Mouse (Mus musculus) regulatory T cell (primary cell): Measurements from ENCODE around the gene Ctnnb1.

Source experiments
- in situ Hi-C: fragments of 300-600 bp; cut with MboI, MseI; formaldehyde crosslinking; loops from one replicate; pipeline ENCODE4 v1.15.1; 2025; ENCODE audit warnings: high pct_unique_total_duplicates

Gene Ctnnb1

DNA sequence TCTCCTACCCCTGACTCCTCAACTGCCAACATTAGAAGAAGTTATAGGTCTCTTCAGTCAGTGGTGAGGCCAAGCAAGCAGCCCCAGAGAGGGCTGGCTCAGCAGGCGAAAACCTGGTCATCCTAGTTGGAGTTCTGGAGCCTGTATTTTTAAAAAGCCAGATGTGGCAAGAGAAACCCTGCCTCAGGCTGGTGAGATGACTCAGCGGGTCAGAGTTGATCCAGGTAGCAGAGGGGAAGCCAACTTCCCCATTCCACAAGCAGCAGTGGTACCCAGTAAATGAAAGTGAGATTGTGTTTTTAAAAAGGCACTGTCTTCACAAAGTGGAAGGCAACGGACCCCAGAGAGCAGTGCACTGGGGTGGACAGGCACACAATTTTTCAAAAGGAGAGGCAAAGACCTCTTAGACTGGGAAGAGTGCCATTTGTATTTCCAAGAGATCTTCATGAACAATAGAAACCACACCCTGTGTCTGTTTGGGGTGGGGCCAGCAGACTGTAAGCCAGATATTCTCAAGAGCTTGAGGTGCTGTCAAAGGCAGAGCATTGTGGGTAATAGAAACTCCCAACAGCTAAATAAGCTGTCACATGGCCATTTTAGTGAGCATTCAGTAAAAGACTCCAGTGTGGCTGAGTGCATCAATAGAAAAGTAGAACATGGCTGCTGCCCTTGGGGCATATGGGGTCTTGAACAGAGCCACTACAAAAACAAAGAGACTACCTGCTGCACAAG is 33.1 kb downstream of the Ctnnb1 start:
- in situ Hi-C loops = no loop called here

DNA sequence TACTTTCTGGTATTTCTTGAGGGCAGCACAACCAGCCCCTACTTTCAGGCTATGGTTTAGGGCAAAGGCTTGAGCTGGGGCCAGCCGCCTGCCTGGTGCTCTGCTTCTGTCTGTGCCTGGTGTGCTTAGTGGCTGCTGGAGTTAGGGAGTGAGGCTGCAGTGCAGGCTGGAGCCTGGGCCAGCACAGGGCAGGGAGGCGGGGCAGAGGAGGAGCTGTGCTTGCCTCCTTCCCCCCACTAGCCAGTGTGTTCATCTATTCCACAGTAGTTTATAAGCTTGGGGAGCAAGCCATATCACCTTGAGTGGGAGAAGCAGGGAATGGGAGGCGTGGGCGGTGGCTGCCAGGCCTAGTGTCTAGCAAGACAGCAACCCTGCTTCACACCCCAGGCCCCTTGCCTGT is 34.1 kb downstream of the Ctnnb1 start:
- in situ Hi-C loops = no loop called here

DNA sequence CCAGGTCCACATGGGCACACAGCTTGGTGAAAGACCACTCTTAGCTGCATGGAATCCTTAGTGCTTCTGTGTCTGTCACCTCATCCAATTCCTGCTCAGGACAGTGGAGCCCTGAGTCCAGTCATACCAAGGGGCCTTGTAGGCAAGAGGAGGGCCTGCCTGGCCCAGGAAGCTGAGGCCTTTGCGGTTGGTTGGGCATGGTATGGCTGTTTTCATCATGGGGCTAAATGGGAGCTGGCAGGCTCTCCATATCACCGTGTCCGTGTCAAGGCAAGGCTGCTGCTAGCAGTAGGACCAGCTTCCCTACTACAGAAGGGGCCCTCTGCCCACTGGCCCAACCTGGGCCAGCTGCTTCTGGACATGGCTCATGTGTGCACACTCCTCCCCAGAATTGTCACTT is 34.7 kb downstream of the Ctnnb1 start:
- in situ Hi-C loops = no loop called here

DNA sequence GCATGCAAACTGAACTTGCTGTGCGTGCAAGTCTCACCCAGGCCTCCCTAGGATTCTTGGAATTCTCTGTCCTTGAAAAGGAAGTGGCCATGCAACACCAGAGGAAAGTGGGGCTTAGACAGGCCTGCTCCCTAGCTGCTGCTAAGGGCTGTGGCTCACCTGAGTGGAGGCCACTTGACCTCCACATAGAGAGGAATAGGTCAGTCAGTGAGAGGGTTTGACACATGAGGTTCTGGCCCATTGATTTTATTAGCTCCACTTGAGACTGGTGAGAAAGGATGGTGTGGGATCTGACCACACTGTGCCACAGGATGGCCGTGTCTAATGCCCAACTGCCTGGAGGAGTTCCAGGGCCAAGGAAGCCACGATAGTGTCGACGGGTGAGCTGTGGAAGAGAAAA is 35.2 kb downstream of the Ctnnb1 start:
- in situ Hi-C loops = no loop called here

DNA sequence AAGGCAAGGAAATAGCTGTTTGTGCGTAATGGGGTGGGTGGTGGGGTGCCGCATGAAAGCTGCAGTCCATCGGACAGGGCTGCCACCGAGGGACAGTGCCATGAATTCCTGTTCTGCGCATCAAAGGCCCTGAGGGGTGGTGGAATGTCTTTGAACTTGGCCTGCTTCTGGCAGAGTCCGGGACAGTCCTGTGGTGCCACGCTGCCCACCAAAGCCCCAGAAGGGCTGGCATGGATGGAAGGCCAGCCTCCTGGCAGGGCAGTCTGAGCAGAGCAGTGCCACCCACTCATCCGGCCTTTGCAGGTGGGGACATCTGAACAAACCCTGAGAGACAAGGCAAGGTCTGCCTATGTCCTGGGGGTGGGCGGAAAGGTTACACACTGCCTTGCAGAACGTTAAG is 36.0 kb downstream of the Ctnnb1 start:
- in situ Hi-C loops = no loop called here

DNA sequence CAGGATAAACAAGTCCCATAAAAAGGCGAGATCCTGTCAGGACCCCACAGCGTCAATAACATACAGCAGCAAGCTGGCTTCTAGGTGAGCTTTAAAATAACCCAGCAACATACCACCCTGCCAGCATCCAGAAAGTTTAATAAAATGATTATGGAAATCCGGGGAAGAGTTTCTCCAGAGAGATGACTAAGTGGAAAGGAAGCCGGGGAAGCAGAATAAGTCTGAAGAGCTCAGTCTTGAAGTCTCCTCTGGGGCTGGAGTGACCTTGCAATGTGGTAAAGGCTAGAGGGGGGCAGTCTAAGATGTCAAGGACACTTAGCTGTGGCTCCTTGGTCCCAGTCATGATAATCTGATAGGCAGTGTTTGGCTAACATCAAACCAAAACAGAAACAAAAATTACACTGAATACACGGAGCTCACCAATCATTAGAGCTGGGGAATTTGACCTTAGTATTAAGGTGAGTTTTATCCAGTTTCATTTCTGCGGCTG is 44.1 kb downstream of the Ctnnb1 start:
- in situ Hi-C loops = no loop called here

DNA sequence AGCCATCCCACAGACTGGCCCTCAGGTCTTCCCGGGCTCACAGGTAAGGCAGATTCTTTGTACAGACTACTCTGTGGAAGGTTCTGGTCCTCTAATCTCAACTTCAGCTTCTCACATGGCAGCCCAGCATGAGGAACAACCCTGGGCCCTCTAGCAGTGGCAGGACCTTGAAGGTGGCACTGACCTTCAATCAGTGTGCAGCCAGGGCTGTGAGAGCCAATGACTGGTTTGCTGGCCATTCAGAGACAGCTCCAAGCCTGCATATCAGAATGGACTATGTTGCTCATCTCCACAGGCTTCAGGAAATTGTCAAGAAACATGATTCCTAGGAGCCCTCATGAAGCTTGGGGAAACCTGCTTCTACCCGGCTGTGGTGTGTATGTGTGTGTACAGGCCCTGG is 45.2 kb downstream of the Ctnnb1 start:
- in situ Hi-C loops = no loop called here

DNA sequence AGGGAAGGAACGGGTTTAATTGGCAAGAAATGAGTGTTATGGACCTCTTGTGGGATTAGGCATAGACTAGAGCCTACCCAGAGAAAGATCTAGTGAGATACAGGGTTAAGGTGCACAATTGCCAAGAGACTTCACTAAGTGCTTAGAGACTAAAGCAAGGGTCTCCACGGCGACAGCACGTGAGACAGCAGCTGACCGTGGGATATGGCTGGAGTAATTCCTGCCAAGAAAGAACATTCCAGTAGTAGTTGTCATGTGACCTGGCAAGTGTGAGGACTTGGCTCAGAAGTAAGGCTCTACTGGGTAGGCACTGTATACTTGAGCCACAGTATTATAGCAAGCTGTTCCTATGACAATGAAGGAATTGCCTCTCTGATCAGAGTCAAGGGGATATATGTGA is 47.1 kb downstream of the Ctnnb1 start:
- in situ Hi-C loops = no loop called here

DNA sequence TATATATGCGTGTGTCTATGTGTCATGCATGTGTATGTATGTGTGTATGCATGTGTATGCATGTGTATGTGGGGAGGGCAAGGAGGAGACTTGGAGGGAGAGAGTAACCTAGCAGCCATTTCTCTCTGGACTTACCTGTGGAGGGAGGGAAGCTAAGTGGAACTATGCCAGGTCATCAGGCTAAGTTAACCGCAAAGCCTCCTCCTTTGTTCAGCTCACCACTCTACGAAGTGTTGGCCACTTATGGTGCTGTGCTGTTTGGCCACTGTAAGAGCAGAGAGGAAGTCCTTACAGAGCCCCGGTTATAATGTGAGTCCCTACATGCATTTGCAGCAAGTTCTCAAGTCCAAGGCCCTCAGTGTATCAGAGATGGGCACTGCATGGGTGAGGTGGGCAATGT is 47.8 kb downstream of the Ctnnb1 start:
- in situ Hi-C loops = no loop called here

DNA sequence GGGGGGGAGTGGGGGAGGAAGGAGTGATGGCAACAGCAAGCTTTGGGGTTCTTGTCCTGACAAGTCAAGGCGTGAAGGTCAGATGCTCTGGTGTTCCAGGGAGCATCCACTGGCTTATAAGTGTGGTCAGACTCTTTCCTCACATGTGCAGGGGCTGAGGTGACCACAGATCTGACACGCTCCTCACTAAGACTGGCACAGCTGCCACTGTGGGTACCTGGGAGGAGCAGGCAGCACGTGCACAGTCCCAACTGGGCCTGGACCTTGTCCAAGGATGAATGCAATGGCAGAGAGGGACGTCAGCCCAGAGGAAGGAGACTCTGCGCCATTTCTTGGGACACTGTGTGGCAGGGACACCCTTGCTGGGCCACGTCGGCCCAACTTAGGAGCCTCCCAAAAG is 52.8 kb downstream of the Ctnnb1 start:
- in situ Hi-C loops = no loop called here

DNA sequence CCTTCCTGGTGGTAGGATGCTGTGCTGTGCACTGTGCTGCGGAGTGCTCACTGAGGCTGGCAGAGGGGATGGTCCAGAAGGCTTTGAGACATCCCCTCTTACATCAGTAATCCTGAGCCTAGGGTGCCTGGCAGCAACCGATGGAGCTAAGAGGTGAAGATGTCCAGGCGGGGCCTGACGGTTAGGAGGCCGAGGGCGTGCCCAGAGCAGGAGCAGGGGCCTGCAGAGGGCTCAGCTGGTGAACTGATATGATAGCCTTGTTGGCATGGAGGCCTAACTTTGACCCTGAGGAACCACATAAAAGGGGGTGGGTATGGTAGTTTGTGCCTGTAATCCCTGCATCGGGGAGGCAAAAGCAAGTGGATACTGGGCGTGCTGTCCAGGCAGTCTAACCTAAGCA is 54.8 kb downstream of the Ctnnb1 start:
- in situ Hi-C loops = no loop called here

DNA sequence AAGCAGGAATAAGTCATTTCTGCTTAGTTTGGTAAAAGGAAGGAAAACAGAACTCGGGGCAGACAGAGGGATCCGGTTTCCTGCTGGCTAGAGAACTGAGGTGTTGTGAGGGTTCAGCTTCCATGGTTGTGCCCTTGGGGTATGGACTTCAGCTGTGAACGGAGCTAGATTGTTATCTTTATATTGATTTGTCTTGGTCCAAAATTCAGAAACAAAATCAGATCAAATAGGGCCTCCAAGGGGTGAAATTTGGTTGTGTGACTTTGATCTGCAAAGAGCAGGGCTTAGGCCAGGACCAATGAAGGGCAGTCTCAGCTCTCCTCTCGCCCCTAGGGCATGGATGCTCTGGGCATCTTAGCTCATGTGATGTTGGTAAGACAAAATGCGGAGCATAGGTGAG is 55.5 kb downstream of the Ctnnb1 start:
- in situ Hi-C loops = no loop called here

DNA sequence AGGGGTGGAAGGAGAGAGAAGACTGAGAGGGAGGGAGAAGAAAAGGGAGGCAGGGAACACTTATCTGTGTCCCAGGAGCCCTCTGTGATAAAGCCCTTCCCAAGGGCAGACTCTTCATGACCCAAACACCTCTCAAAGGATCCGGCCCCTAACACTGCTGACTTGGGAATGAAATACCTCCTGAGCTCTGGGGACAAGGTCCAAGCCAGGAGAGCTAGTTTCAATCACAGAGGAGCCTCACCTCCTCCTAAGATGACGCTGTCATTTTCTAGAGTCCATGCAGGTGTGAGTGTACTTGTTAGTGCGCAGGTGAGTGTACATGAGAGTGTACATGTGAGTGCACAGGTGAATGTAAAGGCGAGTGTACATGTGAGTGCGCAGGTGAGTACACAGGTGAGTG is 56.0 kb downstream of the Ctnnb1 start:
- in situ Hi-C loops = loop anchor here (5.0 kb wide), 1 partner anchor 1488 kb away; no protein-coding TSS in a partner anchor

DNA sequence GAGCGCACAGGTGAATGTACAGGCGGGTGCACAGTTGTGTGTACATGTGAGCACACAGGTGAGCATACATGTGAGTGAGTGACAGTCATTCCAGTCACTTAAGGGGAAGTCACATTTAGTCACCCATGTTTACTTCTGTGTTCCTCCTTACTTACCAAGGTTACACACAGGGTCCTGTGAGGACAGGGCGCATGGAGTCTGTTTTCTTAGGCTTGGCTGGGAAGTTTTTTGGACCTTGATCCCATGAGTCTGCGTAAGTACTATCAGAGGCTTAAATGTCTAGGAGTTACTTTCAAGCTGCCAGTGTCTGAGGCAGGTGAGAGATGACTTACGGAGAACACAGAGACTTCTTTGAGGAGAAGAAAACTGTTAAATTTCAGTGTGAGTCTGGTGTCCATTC is 56.5 kb downstream of the Ctnnb1 start:
- in situ Hi-C loops = loop anchor here (5.0 kb wide), 1 partner anchor 1488 kb away; no protein-coding TSS in a partner anchor

DNA sequence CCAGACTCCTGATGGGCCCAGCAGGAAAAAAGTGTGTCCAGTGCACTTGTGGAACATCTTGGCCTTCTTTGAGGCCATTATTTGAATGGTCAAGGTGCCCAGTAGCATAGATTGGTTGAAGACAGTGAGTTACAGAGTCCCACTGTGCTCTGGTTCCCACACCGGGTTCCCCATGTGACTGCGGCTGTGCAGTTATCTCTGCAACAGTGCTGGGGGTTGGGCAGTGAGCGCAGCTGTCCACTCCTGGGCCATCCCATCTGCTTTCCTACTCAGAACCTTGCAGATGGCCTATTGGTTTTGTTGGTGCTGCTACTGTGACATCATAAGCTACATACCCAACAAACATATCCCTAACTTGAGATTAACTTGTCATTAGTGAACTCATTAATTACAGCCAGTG is 57.2 kb downstream of the Ctnnb1 start:
- in situ Hi-C loops = loop anchor here (5.0 kb wide), 1 partner anchor 1489 kb away; no protein-coding TSS in a partner anchor

DNA sequence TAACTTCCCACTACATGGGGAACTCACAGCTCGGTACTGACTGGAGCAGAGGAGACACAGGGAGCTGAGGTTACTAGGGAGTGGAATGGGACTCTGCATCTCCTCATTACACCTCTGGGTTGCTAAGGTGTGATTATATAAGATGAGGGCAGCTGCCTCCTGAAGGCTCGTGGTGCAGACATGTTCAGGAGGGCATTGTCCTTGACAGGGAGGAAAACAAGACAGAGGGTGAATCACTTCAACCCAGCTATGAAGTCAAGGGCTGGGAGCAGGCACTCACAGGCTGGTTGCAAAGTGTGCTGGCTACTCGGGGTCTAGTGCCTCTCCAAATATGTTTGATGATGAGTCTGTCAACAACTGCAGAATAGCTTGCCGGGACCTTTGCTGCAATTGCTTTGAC is 58.0 kb downstream of the Ctnnb1 start:
- in situ Hi-C loops = loop anchor here (5.0 kb wide), 1 partner anchor 1490 kb away; no protein-coding TSS in a partner anchor

DNA sequence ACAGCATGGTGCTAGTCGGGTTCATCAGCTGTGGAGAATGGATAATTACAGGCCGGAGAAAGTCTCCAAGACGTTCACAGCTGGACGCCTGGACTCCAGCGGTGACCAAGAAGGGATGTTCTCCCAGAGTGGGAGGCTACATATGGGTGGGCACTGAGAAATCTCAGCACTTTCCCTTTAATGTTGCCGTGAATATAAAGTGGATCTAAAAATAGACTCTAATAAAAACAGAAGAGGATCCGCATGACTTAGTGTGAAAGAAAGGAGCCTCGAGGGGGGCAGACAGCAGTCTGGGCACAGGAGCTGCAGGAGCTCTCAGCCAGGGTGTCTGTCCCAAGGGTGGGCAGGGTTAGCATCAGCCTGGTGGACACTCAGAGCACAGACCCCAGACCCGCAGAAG is 59.1 kb downstream of the Ctnnb1 start:
- in situ Hi-C loops = loop anchor here (5.0 kb wide), 1 partner anchor 1491 kb away; no protein-coding TSS in a partner anchor

DNA sequence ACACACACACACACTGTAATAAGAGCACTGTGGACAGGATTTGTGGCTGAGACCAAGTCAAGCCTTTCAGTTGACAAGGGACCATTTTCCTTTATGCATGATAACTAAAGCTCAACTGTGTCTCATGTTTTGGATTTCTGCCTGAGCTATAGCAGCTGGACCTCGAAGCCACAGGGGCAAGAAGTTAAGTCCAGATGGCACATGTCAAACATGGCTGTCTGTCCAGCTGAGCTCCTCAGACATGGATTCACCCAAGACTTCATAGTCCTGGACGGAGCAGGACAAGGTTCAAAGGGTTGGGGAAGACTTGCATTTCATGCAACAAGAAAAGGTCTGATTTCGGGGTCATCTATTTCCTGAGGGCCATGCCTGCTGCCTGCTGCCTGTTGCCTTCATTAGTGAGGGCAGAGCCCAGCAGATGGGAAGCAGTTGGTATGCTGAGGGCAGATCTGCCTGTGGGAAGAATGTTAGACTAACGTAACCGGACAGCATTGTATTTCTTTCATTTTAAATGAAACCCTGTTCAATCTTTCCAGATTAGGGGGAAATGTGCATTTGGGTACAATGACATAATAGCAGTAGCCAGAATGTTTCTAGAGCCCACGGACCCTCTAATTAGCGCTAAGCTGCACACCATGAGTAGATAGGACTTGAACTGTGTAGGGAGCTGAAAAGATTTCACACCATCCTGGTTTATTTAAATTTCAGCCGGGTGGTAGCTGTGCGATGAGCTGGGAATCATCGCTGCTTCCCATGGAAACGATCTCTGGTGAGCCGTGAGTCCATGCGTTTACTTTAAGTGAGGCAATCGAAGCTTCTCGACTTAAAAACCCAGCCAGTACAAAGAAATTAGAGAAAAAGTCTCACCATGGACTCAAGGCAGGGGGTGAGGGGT is 61.0 kb downstream of the Ctnnb1 start:
- in situ Hi-C loops = loop anchor here (5.0 kb wide), 1 partner anchor 1493 kb away; no protein-coding TSS in a partner anchor

DNA sequence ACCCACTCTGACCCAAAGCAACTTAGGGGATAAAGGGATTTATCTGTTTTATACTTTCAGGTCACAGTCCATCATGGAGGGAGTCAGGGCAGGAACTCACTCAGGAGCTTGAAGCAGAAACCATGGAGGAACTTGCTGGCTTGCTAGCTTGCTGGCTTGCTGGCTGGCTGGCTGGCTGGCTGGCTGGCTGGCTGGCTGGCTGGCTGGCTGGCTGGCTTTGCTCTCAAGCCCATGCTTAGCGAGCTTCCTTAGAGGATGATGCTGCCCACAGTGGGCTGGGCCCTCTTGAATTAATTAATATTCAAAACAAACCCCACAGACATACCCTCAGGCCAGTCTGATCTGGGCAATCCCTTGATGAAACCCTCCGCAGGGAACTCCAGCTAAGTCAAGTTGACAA is 62.8 kb downstream of the Ctnnb1 start:
- in situ Hi-C loops = no loop called here

DNA sequence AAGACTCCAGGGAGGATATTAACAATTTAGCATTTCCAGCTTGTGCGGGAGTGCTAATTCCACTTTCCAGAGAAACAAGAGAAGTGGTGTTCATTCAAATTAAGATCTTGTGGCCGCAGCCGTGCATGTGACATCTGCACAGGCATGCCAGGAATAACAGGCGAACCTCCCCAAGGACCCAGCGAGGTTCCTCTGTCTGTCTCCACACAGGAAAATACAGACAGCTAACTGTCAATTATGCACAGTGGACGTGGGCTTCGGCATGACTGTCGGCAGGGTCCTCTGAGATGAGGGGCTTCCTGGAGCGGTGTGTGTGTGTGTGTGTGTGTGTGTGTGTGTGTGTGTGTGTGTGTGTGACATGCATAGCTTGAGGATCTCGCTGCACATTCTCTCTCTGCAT is 64.0 kb downstream of the Ctnnb1 start:
- in situ Hi-C loops = no loop called here

DNA sequence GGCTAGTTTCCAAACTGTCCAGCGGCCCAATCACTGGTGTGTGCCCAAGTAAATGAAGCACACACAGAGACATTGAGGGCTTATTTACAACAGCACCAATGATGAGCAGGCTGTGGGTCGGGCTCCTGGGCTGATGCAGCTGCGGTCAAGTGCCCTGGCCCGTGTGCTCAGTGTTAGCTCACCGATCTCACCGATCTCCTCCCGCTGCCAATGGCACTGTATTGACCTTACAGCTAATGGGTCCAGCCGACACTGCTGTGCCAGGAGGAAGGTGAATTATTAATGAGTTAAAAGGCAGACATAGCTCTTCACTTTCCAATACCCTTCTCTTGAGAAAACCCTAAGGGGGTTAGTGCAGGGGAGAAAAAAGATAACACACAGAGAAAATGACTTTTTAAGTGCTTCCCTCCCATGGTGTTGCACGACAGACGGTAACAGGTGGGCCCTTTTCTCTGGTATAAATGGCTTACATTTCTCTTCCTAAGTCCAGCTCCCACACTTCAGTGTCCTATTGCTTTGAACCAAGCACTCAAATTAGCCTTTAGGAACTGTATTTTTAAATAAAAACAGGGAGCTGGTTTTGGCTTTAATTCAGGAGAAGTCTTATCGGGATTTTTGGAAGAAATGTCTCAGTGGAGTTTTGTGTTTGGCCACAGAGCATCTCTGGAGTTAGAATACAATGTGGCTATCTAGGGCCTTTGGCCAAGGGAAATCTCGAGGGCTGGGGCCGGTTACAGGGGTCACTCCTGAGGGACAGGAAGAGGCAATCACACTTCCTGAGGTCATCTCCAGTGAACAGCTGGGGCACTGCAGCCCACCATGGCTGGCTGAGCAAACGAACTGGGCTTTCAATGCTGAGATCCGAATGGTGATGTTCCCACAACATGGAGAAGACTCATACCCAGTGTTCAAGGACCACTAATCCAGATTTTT is 65.5 kb downstream of the Ctnnb1 start:
- in situ Hi-C loops = no loop called here
